Mouse (Mus musculus) liver, embryonic 13.5 days (tissue): Measurements from ENCODE around the gene Dpm2. TPM values are rescaled to one million over a fixed set of nuclear protein-coding genes. Genes with fewer than 3 reads are reported as not detected.
A peak's percentile ranks its signal among the peaks of the same experiment; 100 is the strongest.

Experiments
- ATAC-seq: fragments of 200-750 bp; cut with Nextera tagmentation; 2 replicates; pipeline ENCODE4 v1.8.0; 2017; ENCODE audit warnings: low read depth, mild to moderate bottlenecking, moderate number of reproducible peaks, moderate library complexity
- DNase-seq: peaks from one replicate; pipeline ENCODE4 v3.0.0; 2022
- H3K27ac ChIP-seq: fragments of 300-500 bp; sonication (generic); 2 replicates; pipeline ENCODE4 v1.5.1; 2015; ENCODE audit warnings: moderate library complexity, mild to moderate bottlenecking, inconsistent platforms
- H3K27me3 ChIP-seq: fragments of 300-500 bp; sonication (generic); 2 replicates; pipeline ENCODE4 v1.6.1; 2015; ENCODE audit warnings: mild to moderate bottlenecking, inconsistent platforms
- H3K36me3 ChIP-seq: fragments of 300-500 bp; sonication (generic); 2 replicates; pipeline ENCODE4 v1.6.1; 2015; ENCODE audit warnings: mild to moderate bottlenecking, inconsistent platforms
- H3K4me1 ChIP-seq: fragments of 300-500 bp; sonication (generic); replicated peaks from 2 replicates; pipeline ENCODE4 v1.6.1; 2015; ENCODE audit warnings: inconsistent platforms
- H3K4me2 ChIP-seq: fragments of 300-500 bp; sonication (generic); 2 replicates; pipeline ENCODE4 v1.6.1; 2015; ENCODE audit warnings: inconsistent platforms, mild to moderate bottlenecking, moderate library complexity
- H3K4me3 ChIP-seq: fragments of 300-500 bp; sonication (generic); replicated peaks from 2 replicates; pipeline ENCODE4 v1.5.1; 2015; ENCODE audit warnings: mild to moderate bottlenecking, inconsistent platforms
- H3K9ac ChIP-seq: fragments of 300-500 bp; sonication (generic); 2 replicates; pipeline ENCODE4 v1.6.1; 2015; ENCODE audit warnings: mild to moderate bottlenecking, inconsistent platforms
- H3K9me3 ChIP-seq: fragments of 300-500 bp; sonication (generic); replicated peaks from 2 replicates; pipeline ENCODE4 v1.6.1; 2016; ENCODE audit warnings: inconsistent platforms
- WGBS: fragments of 180-500 bp; shearing (Covaris S2); methylation state at CpG from one replicate; pipeline ENCODE4 v1.1.7; 2015; ENCODE audit not compliant: insufficient replicate concordance; 5-methylcytosine and 5-hydroxymethylcytosine counted together
- polyA plus RNA-seq: library from polyadenylated mRNA; unstranded; fragments of >200 nt; fragmentation: Nextera tagmentation; extraction: Ambion mirVana; gene quantifications from 2 replicates; pipeline ENCODE4 v1.2.1, GENCODE M21; 2015

Dpm2 gene
- polyA plus RNA-seq = 60.4 and 64.2 TPM in 2 replicates

- under 1% methylated on average over 36 of the region's 36 CpGs for WGBS
- Histone ChIP-seq H3K4me3 (peak within 1 kb of the TSS; percentile 90), H3K4me2 (peak within 1 kb of the TSS; percentile 87), H3K27ac (peak within 1 kb of the TSS; percentile 79), H3K36me3 (peaks cover 27% of the 10 kb centered on the region), H3K4me1 (peaks cover 34% of the 10 kb centered on the region), H3K9ac (peak within 1 kb of the TSS; percentile 87), H3K9me3 (no peaks in the 10 kb centered on the region), H3K27me3 (peaks cover 8% of the 10 kb centered on the region)
- peak; percentile 85 for DNase-seq
- peak; percentile 83 for ATAC-seq
These were observed at the start of gene Dpm2 for GRCm38 (mm10) chr2:32570698-32571494. Gene Dpm2 (plus strand): TSS chr2:32570858.

GRCm38 (mm10) chr2:32524536-32525031, 46.1 kb upstream of the Dpm2 start:
- no peak for DNase-seq
- WGBS = 71% methylated on average over 13 of the region's 13 CpGs
- no peaks in the 10 kb centered on the region for H3K36me3 ChIP-seq
- H3K4me3 ChIP-seq = no peak overlapping the region
- no peak; the same call in 1 of the 2 replicates for ATAC-seq
- H3K9ac ChIP-seq = no peak overlapping the region
- H3K9me3 ChIP-seq = no peaks in the 10 kb centered on the region
- H3K4me1 ChIP-seq = peaks cover 12% of the 10 kb centered on the region; the same call in 1 of the 2 replicates
- no peak overlapping the region for H3K27ac ChIP-seq
- H3K4me2 ChIP-seq = no peak overlapping the region
- H3K27me3 ChIP-seq = no peaks in the 10 kb centered on the region

- ATAC-seq = no peak
- H3K4me3 ChIP-seq = no peak overlapping the region
- H3K9ac ChIP-seq = no peak overlapping the region
- H3K4me2 ChIP-seq = no peak overlapping the region
- H3K27ac ChIP-seq = no peak overlapping the region
- WGBS = 76% methylated on average over 12 of the region's 12 CpGs
- H3K27me3 ChIP-seq = no peaks in the 10 kb centered on the region
- H3K9me3 ChIP-seq = no peaks in the 10 kb centered on the region
- DNase-seq = no peak
- peaks cover 12% of the 10 kb centered on the region; the same call in 1 of the 2 replicates for H3K4me1 ChIP-seq
- H3K36me3 ChIP-seq = no peaks in the 10 kb centered on the region
These were observed 44.8 kb upstream of the Dpm2 start for GRCm38 (mm10) chr2:32525816-32526215.

DNA sequence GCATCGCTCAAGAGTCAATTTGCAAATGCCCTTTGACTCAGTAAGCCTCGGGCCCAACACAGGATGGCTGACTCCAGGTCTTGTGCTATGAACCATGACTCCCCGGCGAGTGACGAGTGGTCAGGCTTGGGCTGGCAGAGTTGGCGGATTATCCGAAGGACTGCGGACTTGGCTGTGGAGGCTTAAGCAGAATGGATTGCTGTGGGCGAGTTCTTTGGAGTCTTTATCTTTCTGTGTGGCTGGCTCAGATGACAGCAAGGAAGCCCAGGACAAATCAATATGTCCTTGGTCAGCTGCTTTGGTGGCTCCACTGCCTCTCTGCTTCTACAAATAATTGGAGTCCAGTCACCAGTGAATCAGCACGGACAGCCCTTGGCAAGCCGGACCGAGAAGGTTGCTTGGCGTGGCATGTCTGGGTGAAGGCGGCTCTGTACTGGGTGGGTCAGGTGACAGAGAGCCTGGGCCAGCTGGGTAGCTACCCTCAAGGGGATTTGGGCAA, 43.1 kb upstream of the Dpm2 start:
- H3K27me3 ChIP-seq = no peaks in the 10 kb centered on the region
- WGBS = 73% methylated on average over 14 of the region's 14 CpGs
- H3K9me3 ChIP-seq = no peaks in the 10 kb centered on the region
- no peak for DNase-seq
- H3K9ac ChIP-seq = no peak overlapping the region
- no peak overlapping the region for H3K4me2 ChIP-seq
- H3K4me3 ChIP-seq = no peak overlapping the region
- H3K27ac ChIP-seq = no peak overlapping the region
- no peak for ATAC-seq
- H3K36me3 ChIP-seq = no peaks in the 10 kb centered on the region
- H3K4me1 ChIP-seq = peaks cover 12% of the 10 kb centered on the region; the same call in 1 of the 2 replicates

DNA sequence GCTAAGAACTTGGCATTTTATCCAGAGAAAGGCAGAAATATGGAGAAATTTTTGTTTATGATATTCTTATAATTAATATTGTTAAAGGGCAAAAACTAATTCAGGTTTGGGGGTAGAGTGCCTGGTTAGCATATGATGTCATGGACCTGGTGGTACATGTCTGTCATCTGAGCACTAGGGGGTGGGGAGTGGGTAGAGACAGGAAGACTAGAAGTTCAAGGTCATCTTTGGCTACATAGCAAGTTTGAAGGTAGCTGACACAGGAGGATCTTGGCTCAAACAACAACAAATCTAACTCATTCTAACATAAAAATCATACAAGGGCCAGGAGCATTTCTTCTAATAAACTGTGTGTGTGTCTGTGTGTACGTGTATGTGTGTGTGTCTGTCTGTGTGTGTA, 42.3 kb upstream of the Dpm2 start:
- H3K9me3 ChIP-seq = no peaks in the 10 kb centered on the region
- no peak for DNase-seq
- no peaks in the 10 kb centered on the region for H3K36me3 ChIP-seq
- H3K4me1 ChIP-seq = peaks cover 13% of the 10 kb centered on the region; the same call in 1 of the 2 replicates
- H3K4me3 ChIP-seq = no peak overlapping the region
- 72% methylated on average over 1 of the region's 1 CpGs for WGBS
- H3K9ac ChIP-seq = no peak overlapping the region
- H3K4me2 ChIP-seq = no peak overlapping the region
- ATAC-seq = no peak
- no peak overlapping the region for H3K27ac ChIP-seq
- peaks cover 4% of the 10 kb centered on the region for H3K27me3 ChIP-seq

GRCm38 (mm10) chr2:32530479-32530878, 40.2 kb upstream of the Dpm2 start:
- Histone ChIP-seq H3K9ac (no peak overlapping the region), H3K4me3 (no peak overlapping the region), H3K27me3 (peaks cover 19% of the 10 kb centered on the region), H3K36me3 (no peaks in the 10 kb centered on the region), H3K4me2 (no peak overlapping the region), H3K27ac (no peak overlapping the region), H3K9me3 (no peaks in the 10 kb centered on the region), H3K4me1 (peaks cover 23% of the 10 kb centered on the region)
- DNase-seq (no peak), ATAC-seq (no peak)
- 28% methylated on average over 2 of the region's 2 CpGs for WGBS

- Histone ChIP-seq H3K27ac (no peak overlapping the region), H3K36me3 (no peaks in the 10 kb centered on the region), H3K4me2 (no peak overlapping the region), H3K27me3 (peaks cover 46% of the 10 kb centered on the region), H3K4me1 (peaks cover 44% of the 10 kb centered on the region), H3K9me3 (no peaks in the 10 kb centered on the region), H3K4me3 (no peak overlapping the region), H3K9ac (no peak overlapping the region)
- ATAC-seq = no peak
- WGBS = 64% methylated on average over 2 of the region's 2 CpGs
- no peak for DNase-seq
These were observed 37.5 kb upstream of the Dpm2 start for GRCm38 (mm10) chr2:32533163-32533562.

DNA sequence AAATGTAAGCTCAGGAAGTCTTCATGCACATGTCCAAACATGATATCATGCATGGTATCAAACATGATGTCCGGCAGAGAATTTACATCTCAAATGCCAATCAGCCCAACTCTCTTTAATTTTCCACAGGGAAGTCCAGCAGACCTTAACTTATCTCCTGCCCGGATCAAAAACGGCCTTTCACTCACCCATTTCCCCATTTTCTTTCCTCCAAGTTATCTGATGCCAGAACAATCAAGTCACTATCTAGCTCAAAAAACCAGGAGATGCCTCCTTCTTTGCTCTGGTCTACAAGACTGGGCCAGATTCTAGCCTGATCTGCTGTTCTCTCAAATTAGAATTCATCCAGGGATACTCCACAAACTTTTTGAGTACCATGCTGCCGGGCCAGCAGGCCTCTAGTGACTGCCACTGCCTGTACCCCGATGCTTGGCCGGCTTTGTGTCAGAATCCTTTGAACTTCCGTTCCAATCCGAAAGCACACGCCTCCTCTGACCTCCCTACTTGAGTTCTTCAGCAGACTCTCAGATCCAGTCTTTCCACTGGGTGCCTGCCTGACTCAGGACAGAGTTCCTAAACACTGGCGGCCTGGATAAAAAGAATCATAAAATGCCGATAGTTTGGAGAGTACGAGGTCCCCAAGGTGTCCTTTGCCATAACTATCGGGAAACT, 36.5 kb upstream of the Dpm2 start:
- no peaks in the 10 kb centered on the region for H3K9me3 ChIP-seq
- H3K4me3 ChIP-seq = peak overlapping the region; percentile 79
- peaks cover 49% of the 10 kb centered on the region for H3K4me1 ChIP-seq
- no peak for ATAC-seq
- no peaks in the 10 kb centered on the region for H3K36me3 ChIP-seq
- peak overlapping the region; percentile 24; the same call in 1 of the 2 replicates for H3K27ac ChIP-seq
- no peak for DNase-seq
- H3K27me3 ChIP-seq = peaks cover 56% of the 10 kb centered on the region
- H3K9ac ChIP-seq = peak overlapping the region; percentile 69
- H3K4me2 ChIP-seq = peak overlapping the region; percentile 100
- 11% methylated on average over 13 of the region's 13 CpGs for WGBS

DNA sequence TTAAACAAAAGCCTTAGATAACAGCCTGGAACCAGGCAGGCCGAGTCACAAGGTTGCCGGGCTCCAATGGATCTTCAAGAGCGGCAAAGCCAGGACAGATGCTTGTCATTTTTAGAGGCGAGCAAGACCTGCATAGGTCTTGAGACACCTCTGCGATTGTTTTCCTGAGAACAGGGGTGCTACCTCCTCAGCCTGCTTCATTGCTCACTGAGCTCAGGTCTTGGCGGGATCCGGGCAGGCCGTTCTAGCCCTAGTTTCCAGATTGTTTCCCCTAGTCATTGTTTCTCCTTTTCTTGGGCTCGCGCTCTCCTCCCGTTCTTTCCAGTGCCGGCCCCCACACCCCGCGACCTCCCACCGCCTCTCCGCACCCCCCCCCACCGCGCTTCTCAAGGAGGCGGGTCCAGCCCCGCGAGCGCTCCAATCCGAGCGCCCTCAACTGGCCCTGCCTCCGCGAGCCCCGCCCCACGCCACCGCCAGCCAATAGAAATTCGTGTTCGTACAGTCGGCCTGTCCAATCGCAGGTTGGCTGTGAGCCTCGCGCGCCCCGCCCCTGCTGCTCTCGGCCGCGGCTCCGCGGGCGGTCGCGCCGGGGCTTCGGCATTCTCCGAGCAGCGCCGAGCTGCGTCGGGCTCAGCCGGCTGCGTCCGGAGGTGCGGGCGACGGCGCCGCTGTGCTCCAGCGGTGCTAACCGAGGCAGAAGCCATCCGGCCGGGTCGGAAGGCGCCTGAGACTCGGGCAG, 35.8 kb upstream of the Dpm2 start, which contains the start of gene Fam102a:
Gene Fam102a (plus strand): TSS at position 600 of the 739 bp plus-strand sequence.
- no peaks in the 10 kb centered on the region for H3K9me3 ChIP-seq
- ATAC-seq (peak; percentile 93), DNase-seq (peak; percentile 95)
- no peaks in the 10 kb centered on the region for H3K36me3 ChIP-seq
- peak within 1 kb of the TSS; percentile 82 for H3K9ac ChIP-seq
- peaks cover 63% of the 10 kb centered on the region for H3K27me3 ChIP-seq
- H3K4me1 ChIP-seq = peaks cover 52% of the 10 kb centered on the region
- H3K27ac ChIP-seq = peak within 1 kb of the TSS; percentile 77
- H3K4me3 ChIP-seq = peak within 1 kb of the TSS; percentile 79
- under 1% methylated on average over 60 of the region's 67 CpGs for WGBS
- peak within 1 kb of the TSS; percentile 100 for H3K4me2 ChIP-seq

- peaks cover 67% of the 10 kb centered on the region for H3K27me3 ChIP-seq
- no peaks in the 10 kb centered on the region for H3K9me3 ChIP-seq
- DNase-seq = peak; percentile 55
- H3K4me2 ChIP-seq = peak overlapping the region; percentile 100
- peaks cover 52% of the 10 kb centered on the region for H3K4me1 ChIP-seq
- H3K27ac ChIP-seq = peak overlapping the region; percentile 77
- no peaks in the 10 kb centered on the region for H3K36me3 ChIP-seq
- under 1% methylated on average over 53 of the region's 56 CpGs for WGBS
- H3K9ac ChIP-seq = peak overlapping the region; percentile 82
- ATAC-seq = peak; percentile 66
- peak overlapping the region; percentile 79 for H3K4me3 ChIP-seq
These were observed 35.1 kb upstream of the Dpm2 start for GRCm38 (mm10) chr2:32535501-32535991.
